Mouse (Mus musculus): ENCODE results near the gene Foxp1. TPM values are rescaled to one million over a fixed set of nuclear protein-coding genes. Genes with fewer than 3 reads are reported as not detected.

The Foxp1 gene
- polyA plus RNA-seq, 1 experiment from 2014 or later: 96.6 TPM

- Histone ChIP-seq H3K9ac (replicated peaks) (no peak overlapping the region), H3K9me3 (no peaks in the 10 kb centered on the region), H3K4me2 (replicated peaks) (no peak overlapping the region), H3K4me3 (no peak overlapping the region), H3K4me1 (peaks cover 3% of the 10 kb centered on the region; the same call in 1 of the 2 replicates), H3K27me3 (no peaks in the 10 kb centered on the region), H3K36me3 (no peaks in the 10 kb centered on the region), H3K27ac (replicated peaks) (no peak overlapping the region)
- no peak for ATAC-seq (ENCODE audit: low FRiP score, low read depth)
- 78% methylated on average over 16 of the region's 16 CpGs for WGBS
Observed at GRCm38 (mm10) chr6:99429378-99430131, 93.0 kb downstream of the Foxp1 start.

GRCm38 (mm10) chr6:99428961-99429360 is 93.6 kb downstream of the Foxp1 start:
- Histone ChIP-seq H3K9ac (replicated peaks) (no peak overlapping the region), H3K4me1 (peaks cover 3% of the 10 kb centered on the region; the same call in 1 of the 2 replicates), H3K36me3 (no peaks in the 10 kb centered on the region), H3K4me2 (replicated peaks) (no peak overlapping the region), H3K9me3 (no peaks in the 10 kb centered on the region), H3K27me3 (no peaks in the 10 kb centered on the region), H3K4me3 (no peak overlapping the region), H3K27ac (replicated peaks) (no peak overlapping the region)
- no peak for ATAC-seq (ENCODE audit: low FRiP score, low read depth)
- WGBS: 78% methylated on average over 2 of the region's 2 CpGs

DNA sequence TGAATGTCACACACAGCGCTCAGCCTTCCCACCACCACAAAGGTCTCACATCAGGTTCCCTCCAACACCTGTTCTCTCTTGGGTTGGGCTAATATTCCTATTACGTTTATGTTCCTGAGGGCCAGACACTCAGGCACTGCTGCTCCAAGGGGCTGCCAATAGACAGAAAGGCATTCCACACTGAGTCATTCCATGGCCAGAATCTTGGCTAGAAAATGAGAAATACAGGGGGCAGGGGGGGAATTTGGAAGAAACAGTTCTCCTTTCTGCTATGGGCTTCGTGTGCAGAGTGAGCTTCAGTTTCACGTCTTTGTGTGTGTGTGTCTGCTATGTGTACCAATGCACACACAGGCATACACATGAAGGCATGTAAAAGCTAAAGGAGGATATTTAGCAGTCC is 95.2 kb downstream of the Foxp1 start:
- no peak overlapping the region for H3K4me2 ChIP-seq (replicated peaks)
- no peak overlapping the region for H3K27ac ChIP-seq (replicated peaks)
- no peak overlapping the region for H3K4me3 ChIP-seq
- WGBS: 92% methylated on average over 4 of the region's 4 CpGs
- H3K27me3 ChIP-seq: no peaks in the 10 kb centered on the region
- no peaks in the 10 kb centered on the region for H3K36me3 ChIP-seq
- ATAC-seq (ENCODE audit: low FRiP score, low read depth): no peak
- peaks cover 3% of the 10 kb centered on the region; the same call in 1 of the 2 replicates for H3K4me1 ChIP-seq
- H3K9me3 ChIP-seq: no peaks in the 10 kb centered on the region
- H3K9ac ChIP-seq (replicated peaks): no peak overlapping the region

- H3K4me2 ChIP-seq (replicated peaks): no peak overlapping the region
- H3K9me3 ChIP-seq: no peaks in the 10 kb centered on the region
- no peaks in the 10 kb centered on the region for H3K27me3 ChIP-seq
- H3K27ac ChIP-seq (replicated peaks): no peak overlapping the region
- H3K36me3 ChIP-seq: no peaks in the 10 kb centered on the region
- no peak overlapping the region for H3K4me3 ChIP-seq
- peaks cover 3% of the 10 kb centered on the region; the same call in 1 of the 2 replicates for H3K4me1 ChIP-seq
- no peak for ATAC-seq (ENCODE audit: low FRiP score, low read depth)
- WGBS: 72% methylated on average over 3 of the region's 3 CpGs
- H3K9ac ChIP-seq (replicated peaks): no peak overlapping the region
Observed at GRCm38 (mm10) chr6:99425044-99425443, 97.5 kb downstream of the Foxp1 start.

- Histone ChIP-seq H3K36me3 (no peaks in the 10 kb centered on the region), H3K27me3 (no peaks in the 10 kb centered on the region)
- 95% methylated on average over 8 of the region's 8 CpGs for WGBS
Observed at GRCm38 (mm10) chr6:99420666-99421065, 101.9 kb downstream of the Foxp1 start.

GRCm38 (mm10) chr6:99412598-99412997 is 109.9 kb downstream of the Foxp1 start:
- Histone ChIP-seq H3K27me3 (no peaks in the 10 kb centered on the region), H3K4me2 (replicated peaks) (no peak overlapping the region), H3K9ac (replicated peaks) (no peak overlapping the region), H3K36me3 (no peaks in the 10 kb centered on the region), H3K4me1 (0 out of 2 replicates have a peak, but pooled peaks cover 11% of the 10 kb centered on the region), H3K9me3 (no peaks in the 10 kb centered on the region), H3K4me3 (no peak overlapping the region), H3K27ac (replicated peaks) (no peak overlapping the region)
- no peak for ATAC-seq (ENCODE audit: low FRiP score, low read depth)
- 92% methylated on average over 6 of the region's 6 CpGs for WGBS

More at GRCm38 (mm10) chr6:99420666-99421065, 101.9 kb downstream of the Foxp1 start:
- peaks cover 3% of the 10 kb centered on the region; the same call in 1 of the 2 replicates for H3K4me1 ChIP-seq
- H3K27ac ChIP-seq (replicated peaks): no peak overlapping the region
- no peak overlapping the region for H3K4me3 ChIP-seq
- H3K4me2 ChIP-seq (replicated peaks): no peak overlapping the region
- no peaks in the 10 kb centered on the region for H3K9me3 ChIP-seq
- H3K9ac ChIP-seq (replicated peaks): no peak overlapping the region
- no peak for ATAC-seq (ENCODE audit: low FRiP score, low read depth)

DNA sequence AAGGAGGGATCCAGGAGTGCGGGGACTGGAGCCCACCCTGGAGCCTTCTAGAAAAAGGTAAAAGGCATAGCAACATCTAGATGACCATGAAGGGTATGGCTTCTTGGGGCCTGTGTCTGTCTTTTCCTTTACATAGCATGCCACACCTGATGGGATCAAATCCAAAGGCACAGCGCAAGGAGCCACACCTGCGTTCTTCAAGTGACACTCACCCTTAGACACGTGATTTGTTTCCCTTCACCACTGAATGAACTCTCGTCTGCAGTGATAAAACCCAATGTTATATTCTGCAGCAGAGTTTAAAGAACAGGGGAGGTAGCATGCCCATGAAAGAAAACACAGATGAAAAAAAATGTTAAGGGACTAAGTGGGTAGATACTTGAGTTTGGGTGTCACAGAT is 112.9 kb downstream of the Foxp1 start:
- Histone ChIP-seq H3K27ac (replicated peaks) (no peak overlapping the region), H3K27me3 (no peaks in the 10 kb centered on the region), H3K4me3 (no peak overlapping the region), H3K36me3 (no peaks in the 10 kb centered on the region), H3K4me1 (0 out of 2 replicates have a peak, but pooled peaks cover 11% of the 10 kb centered on the region), H3K9me3 (no peaks in the 10 kb centered on the region), H3K4me2 (replicated peaks) (no peak overlapping the region), H3K9ac (replicated peaks) (no peak overlapping the region)
- WGBS: 93% methylated on average over 5 of the region's 5 CpGs
- no peak for ATAC-seq (ENCODE audit: low FRiP score, low read depth)

DNA sequence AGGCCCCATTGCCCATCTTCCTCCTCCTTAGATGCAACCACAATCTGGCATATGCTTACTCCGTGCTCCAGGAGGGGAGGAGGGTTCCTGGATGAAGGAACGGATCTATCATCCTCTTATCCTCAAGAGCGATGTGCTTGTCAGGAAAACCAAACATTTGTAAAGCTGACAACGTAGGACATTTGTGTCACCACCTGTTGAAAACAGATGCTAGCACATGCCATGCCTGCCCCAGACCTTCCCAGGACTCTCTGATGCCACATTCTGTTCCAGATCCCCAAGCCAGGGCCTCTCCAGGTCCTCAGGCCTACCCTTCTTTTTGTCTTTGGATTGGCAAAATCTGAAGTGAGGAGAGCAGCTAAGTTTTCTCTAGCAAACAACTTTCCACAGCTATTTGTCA is 113.6 kb downstream of the Foxp1 start:
- no peak for ATAC-seq (ENCODE audit: low FRiP score, low read depth)
- H3K4me2 ChIP-seq (replicated peaks): no peak overlapping the region
- 77% methylated on average over 4 of the region's 4 CpGs for WGBS

GRCm38 (mm10) chr6:99403755-99404390 is 118.6 kb downstream of the Foxp1 start:
- H3K27ac ChIP-seq (replicated peaks): no peak overlapping the region
- H3K27me3 ChIP-seq: no peaks in the 10 kb centered on the region
- WGBS: 83% methylated on average over 6 of the region's 6 CpGs
- H3K36me3 ChIP-seq: no peaks in the 10 kb centered on the region
- ATAC-seq (ENCODE audit: low FRiP score, low read depth): no peak
- no peak overlapping the region for H3K9ac ChIP-seq (replicated peaks)
- peaks cover 15% of the 10 kb centered on the region for H3K4me1 ChIP-seq
- H3K4me2 ChIP-seq (replicated peaks): no peak overlapping the region
- H3K9me3 ChIP-seq: no peaks in the 10 kb centered on the region
- H3K4me3 ChIP-seq: no peak overlapping the region

More for the DNA sequence above, 113.6 kb downstream of the Foxp1 start:
- no peak overlapping the region for H3K4me3 ChIP-seq
- H3K9ac ChIP-seq (replicated peaks): no peak overlapping the region
- 0 out of 2 replicates have a peak, but pooled peaks cover 11% of the 10 kb centered on the region for H3K4me1 ChIP-seq
- no peaks in the 10 kb centered on the region for H3K36me3 ChIP-seq
- H3K27ac ChIP-seq (replicated peaks): no peak overlapping the region
- no peaks in the 10 kb centered on the region for H3K27me3 ChIP-seq
- H3K9me3 ChIP-seq: no peaks in the 10 kb centered on the region

- no peak overlapping the region for H3K4me2 ChIP-seq (replicated peaks)
- no peaks in the 10 kb centered on the region for H3K9me3 ChIP-seq
- no peak overlapping the region for H3K27ac ChIP-seq (replicated peaks)
- no peaks in the 10 kb centered on the region for H3K36me3 ChIP-seq
- peaks cover 12% of the 10 kb centered on the region for H3K4me1 ChIP-seq
- H3K27me3 ChIP-seq: no peaks in the 10 kb centered on the region
- 82% methylated on average over 9 of the region's 9 CpGs for WGBS
- H3K4me3 ChIP-seq: no peak overlapping the region
- no peak for ATAC-seq (ENCODE audit: low FRiP score, low read depth)
- no peak overlapping the region for H3K9ac ChIP-seq (replicated peaks)
Observed at GRCm38 (mm10) chr6:99402941-99403340, 119.6 kb downstream of the Foxp1 start.

- Histone ChIP-seq H3K36me3 (0 out of 2 replicates have a peak, but pooled peaks cover 3% of the 10 kb centered on the region), H3K9ac (replicated peaks) (no peak overlapping the region), H3K27ac (replicated peaks) (no peak overlapping the region), H3K4me1 (peaks cover 12% of the 10 kb centered on the region), H3K27me3 (no peaks in the 10 kb centered on the region), H3K4me2 (replicated peaks) (no peak overlapping the region), H3K9me3 (no peaks in the 10 kb centered on the region), H3K4me3 (no peak overlapping the region)
- WGBS: 69% methylated on average over 3 of the region's 3 CpGs
- ATAC-seq (ENCODE audit: low FRiP score, low read depth): no peak
Observed at GRCm38 (mm10) chr6:99402370-99402769, 120.2 kb downstream of the Foxp1 start.

GRCm38 (mm10) chr6:99401801-99402200 is 120.7 kb downstream of the Foxp1 start:
- H3K4me1 ChIP-seq: peaks cover 12% of the 10 kb centered on the region
- H3K27ac ChIP-seq (replicated peaks): no peak overlapping the region
- H3K9ac ChIP-seq (replicated peaks): no peak overlapping the region
- no peak for ATAC-seq (ENCODE audit: low FRiP score, low read depth)
- H3K27me3 ChIP-seq: no peaks in the 10 kb centered on the region
- 82% methylated on average over 6 of the region's 6 CpGs for WGBS
- H3K36me3 ChIP-seq: 0 out of 2 replicates have a peak, but pooled peaks cover 3% of the 10 kb centered on the region
- H3K4me2 ChIP-seq (replicated peaks): no peak overlapping the region
- no peak overlapping the region for H3K4me3 ChIP-seq
- H3K9me3 ChIP-seq: no peaks in the 10 kb centered on the region
